Mouse (Mus musculus) brain, embryonic 14.5 days (tissue): Measurements from ENCODE around the gene Plxna1.

Experiments used
- CTCF ChIP-seq: fragments of 200-500 bp; IDR thresholded peaks from 2 replicates; pipeline ENCODE4 v1.5.1; 2012; ENCODE audit warnings: inconsistent platforms, mild to moderate bottlenecking, moderate library complexity, borderline replicate concordance; ENCODE audit not compliant: insufficient read depth, insufficient read length; ENCODE audit errors: extremely low read depth
- POLR2A ChIP-seq: fragments of 200-500 bp; IDR thresholded peaks from 2 replicates; pipeline ENCODE4 v1.6.1; 2012; ENCODE audit warnings: mild to moderate bottlenecking, inconsistent platforms, borderline replicate concordance; ENCODE audit not compliant: poor library complexity, insufficient read depth, insufficient read length, severe bottlenecking; ENCODE audit errors: extremely low read depth

GRCm38 (mm10) chr6:89338733-89339132, 23.7 kb downstream of the Plxna1 start:
- no peak for TF ChIP-seq CTCF
- no peak for TF ChIP-seq POLR2A
